Mouse (Mus musculus): Measurements from ENCODE around the gene Slc25a45.
"Not testable (repeated sequence)": the region's sequence is repeated elsewhere in the genome, so short reads cannot be mapped to it uniquely, and the experiment has no call there.

The Slc25a45 gene

DNA sequence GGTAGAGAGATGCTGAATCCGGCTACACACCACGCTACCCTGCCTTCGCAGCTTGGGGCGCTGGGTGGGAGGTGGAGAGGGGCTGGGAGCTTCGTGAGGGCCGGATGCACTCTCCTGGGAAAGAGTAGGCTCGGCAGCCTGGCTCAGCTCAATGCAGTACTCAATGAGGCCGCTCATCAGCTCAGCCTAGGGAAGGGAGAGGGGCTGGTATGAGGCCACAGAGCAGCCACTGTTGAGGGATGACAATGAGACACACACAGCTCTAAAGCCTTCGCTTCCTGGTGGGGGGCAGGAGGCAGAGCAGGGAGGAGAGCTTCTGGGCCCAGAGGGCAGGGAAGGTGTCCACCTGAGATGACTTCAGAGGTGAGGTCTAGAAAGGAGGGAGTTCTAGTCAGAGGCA, 21.0 kb upstream of the Slc25a45 start:
- no peak for DNase-seq (ENCODE audit: low spot score)

DNA sequence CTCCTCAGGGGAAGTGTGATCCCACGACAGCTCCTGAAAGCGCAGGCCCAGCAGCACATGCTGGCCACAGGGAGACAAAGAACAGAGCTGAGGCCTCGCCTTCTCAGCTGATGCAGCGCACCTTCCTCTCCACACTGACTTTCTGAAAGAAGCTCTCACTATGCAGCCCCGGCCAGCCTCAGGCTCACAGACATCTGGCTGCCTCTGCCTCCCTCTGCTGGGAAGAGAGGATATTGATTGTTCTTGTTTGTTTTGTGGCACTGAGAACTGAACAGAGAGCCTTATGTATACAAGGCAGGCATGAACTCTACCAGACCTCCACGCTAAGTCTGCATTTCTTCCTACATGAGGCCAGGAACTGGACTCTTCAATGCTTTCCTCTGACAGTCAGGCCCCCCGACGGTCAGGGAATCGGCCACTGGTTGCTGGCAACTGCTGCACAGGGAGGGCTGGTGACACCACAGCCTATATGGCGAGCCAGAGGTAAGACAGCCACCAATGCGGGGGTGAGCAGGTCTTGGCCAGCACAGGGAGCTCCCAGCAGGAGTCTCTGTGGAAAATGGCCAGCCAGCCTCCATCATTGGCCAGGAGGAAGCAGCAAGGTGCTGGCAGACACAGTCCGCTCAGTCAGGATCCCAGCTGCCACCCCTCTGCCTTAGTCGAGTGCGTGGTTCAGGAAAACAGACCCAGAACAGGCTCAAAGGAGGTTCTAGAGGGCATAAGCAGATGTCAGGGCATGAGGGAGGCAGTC, 15.1 kb upstream of the Slc25a45 start:
- no peak for DNase-seq (ENCODE audit: low spot score)

DNA sequence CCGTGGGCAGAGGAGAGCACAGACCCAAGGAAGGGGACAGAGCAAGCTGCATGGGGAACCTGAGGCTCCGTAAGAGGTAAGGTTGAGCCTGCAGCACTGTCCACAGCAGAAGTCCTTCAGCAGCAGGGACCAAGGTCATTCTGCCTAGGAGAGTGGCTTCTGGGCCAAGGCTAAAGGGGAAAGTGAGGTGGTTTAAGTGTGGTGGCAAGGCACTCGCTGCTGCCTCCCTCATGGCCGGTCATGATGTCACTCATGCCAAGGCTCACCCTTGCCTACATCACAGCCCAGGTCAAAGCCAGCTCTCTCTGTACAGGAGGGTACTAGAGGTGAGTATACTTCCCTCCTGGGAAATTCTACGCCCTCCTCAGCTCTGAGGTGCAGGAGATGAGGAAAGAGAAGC, 13.8 kb upstream of the Slc25a45 start:
- no peak for DNase-seq (ENCODE audit: low spot score)

DNA sequence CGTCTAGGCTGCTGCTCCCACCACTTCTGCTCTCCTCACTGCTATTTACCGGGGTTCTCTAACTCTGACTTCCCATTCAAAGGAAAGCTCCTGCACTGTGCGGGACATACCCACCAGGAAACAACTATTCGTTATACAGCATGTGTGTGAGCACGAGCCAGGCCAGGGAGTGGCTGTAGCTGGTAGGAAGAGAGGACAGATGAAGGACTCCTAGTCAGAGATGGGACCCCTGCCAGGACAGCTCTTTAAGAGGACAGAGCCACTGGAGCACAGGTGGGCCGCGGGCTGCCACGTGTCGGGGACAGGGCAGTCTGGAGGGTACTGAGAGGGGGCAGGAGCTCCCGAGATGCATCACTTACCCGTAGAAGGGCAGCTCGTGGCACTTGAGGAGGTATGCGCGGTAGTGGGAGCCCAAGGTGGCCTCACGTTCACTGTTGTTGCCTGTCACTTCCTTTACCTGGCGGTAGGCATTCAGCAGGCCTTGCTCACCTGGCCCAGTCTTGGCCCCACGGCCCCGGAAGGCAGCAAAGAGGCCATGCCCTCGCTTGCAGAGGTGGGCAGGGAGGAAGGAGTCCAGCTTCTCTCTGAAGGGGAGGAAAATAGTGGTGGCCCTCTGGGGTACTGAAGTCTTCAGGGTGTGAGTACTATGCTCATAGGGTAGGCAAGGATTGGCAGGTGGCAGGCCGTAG, 12.8 kb upstream of the Slc25a45 start:
- DNase-seq (ENCODE audit: low spot score) = no peak

GRCm38 (mm10) chr19:5868096-5868495, 9.5 kb upstream of the Slc25a45 start:
- peak; percentile 55 for DNase-seq (ENCODE audit: low spot score)

GRCm38 (mm10) chr19:5871273-5871672, 6.3 kb upstream of the Slc25a45 start:
- peak; percentile 81 for DNase-seq (ENCODE audit: low spot score)

GRCm38 (mm10) chr19:5871683-5872082, 5.9 kb upstream of the Slc25a45 start:
- peak; percentile 32 for DNase-seq (ENCODE audit: low spot score)

DNA sequence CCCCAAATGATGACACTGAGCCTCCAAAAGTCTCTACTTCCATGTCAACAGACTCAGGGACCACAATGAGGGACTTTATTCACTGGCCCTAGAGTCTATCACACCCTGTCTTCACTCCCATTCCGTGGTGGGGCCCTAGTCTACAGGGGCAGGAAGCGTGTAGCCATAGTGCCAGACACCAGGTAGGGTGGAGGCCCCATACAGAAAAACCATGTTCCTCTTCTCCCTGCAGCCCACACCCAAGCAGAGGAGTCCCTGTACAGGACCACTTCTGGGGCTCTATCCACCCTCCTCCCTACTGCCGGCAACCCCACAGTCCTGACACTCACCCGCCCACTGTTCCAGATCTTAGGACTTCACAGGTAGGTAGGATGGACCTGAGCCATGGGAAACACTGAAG, 5.1 kb upstream of the Slc25a45 start:
- DNase-seq (ENCODE audit: low spot score) = no peak

GRCm38 (mm10) chr19:5872931-5873556, 4.6 kb upstream of the Slc25a45 start:
- no peak for DNase-seq (ENCODE audit: low spot score)

DNA sequence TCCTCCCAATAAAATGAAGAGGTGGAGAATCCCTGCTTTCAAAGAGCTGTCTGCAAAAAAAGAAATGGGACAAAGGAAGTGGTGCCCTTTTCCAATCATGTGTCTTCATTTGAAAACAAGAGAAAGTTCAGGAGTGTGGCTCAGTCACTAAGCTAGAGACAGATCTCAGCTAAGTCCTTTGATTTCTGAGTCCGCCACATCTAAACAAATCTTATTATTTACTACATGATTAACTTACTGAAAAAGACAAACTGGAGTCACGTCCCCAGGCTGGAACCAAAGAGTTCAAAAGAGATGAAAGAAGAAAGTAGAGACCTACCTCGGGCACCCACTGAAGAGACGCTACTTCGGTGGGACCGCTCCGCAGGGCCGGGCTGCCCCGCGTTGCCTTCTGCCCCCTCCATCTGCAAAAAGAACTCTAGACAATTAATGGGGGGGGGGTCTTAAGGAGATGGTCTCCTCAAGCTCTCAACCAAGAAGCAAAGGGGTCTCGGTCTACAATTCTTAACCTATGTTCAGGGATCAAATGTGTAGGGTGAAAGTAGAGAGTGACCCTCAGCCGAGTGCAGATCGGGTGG, 3.1 kb upstream of the Slc25a45 start:
- no peak for DNase-seq (ENCODE audit: low spot score)

- peak; percentile 92 for DNase-seq (ENCODE audit: low spot score)
These were observed 2.6 kb upstream of the Slc25a45 start, which contains the start of gene Frmd8 for GRCm38 (mm10) chr19:5874969-5875480. TSS of gene Frmd8 (minus strand) at chr19:5875274.

DNA sequence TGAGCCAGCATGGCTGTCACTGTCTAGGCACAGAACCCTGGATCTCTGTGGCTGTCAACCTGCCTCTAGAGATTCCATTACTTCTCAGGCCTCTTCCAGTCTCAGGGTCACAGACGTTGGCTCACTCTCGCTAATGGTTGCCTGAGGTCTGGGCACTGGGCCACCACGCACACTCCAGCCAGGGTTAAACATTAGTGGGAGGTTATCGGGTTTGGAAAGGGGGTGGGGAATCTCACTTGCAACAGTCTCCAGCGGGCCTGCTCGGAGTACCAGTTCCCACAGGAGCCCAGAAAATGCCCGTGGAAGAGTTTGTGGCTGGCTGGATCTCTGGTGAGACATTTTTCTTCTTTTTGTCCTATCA, 734 bp downstream of the Slc25a45 start:
- DNase-seq (ENCODE audit: low spot score) = peak; percentile 34

DNA sequence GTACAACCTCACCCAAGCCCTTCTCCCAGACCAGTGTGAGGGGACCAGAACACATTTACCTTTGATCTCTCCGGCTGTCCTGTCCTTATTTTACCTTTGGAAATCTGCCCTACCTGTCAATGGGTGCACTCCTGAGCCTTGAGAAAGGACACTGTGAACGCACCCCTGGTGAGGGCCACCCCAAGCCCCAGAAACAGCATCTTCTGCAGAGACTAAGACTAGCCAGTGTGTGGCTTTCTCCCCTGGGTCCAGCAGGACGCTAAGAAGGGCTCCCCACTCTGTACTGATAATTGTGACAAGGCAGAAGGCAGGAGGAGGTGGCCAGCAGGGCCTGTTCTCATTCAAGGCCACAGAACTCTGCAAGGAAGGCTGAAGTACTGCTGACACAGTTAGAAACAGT, 1.3 kb downstream of the Slc25a45 start:
- DNase-seq (ENCODE audit: low spot score) = no peak

DNA sequence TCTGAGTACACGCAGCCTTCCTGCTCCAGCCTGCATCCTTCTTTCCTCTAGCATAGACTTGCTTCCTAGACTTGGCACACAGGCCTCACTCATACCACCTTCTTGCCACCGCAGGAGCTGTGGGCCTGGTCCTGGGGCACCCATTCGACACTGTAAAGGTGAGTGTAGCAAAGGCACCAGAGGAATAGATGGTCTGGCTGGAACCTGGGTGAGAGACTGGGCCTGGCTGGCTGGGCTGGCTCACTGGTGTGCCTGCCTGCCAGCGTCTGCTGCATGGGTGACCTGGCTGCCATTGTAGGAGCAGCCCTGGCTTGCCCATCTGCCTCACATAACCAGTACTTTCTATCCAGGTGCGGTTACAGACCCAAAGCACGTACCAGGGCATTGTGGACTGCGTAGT, 2.1 kb downstream of the Slc25a45 start:
- no peak for DNase-seq (ENCODE audit: low spot score)

DNA sequence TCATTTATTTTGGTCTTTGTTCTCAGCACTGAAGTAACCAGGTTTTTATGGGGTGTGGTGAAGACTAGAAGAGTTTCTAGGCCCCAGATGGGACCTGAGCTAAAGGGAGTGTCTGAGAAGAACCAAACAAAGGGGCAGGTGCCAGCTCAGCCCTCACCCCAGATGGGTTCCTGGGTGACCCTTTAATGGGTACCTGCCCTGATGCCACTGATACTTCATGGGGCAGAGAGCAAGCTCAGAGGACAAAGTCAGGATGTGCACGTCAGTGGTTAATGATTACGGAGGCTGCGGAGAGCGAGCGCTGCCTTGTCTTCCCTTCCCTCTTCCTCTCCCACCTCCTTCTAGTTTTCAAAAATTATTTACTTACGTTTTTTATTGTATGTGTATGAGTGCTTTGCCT, 3.5 kb downstream of the Slc25a45 start:
- no peak for DNase-seq (ENCODE audit: low spot score)

DNA sequence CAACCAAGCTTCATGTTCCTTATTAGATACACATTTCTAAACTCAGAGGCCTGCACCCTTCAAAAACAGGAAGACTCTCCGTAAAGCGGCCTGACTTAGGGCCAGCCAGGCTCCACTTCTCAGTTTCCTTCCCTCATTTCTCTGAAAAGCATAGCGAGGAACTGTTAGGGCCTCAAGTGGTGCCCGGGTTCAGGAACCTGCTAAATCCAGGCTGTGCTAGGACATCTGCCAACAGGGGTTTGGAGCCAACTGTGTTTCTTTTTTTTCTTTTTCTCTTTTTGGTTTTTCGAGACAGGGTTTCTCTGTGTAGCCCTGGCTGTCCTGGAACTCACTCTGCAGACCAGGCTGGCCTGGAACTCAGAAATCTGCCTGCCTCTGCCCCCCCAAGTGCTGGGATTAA, 4.5 kb downstream of the Slc25a45 start:
- not testable (repeated sequence) for DNase-seq (ENCODE audit: low spot score)

DNA sequence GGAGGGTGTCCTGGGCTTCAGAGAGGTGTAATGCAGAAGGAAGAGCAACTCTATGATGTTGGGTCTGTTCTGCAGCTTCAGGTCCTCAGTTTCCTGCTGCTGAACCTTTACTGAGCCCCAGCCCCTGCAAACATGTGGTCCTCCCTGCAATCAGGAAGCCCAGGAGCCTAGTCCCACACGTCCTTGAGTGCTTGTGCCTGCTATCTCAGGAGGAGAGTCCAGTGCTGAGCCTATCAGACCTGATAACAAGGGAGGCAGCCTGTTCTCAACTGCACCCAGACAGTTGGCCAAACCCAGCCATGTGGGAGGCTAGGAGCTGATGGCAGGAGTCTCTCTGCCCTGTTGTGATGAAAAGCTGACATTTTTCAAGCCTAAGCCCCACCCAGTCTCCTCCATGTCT, 6.3 kb downstream of the Slc25a45 start:
- DNase-seq (ENCODE audit: low spot score) = no peak

DNA sequence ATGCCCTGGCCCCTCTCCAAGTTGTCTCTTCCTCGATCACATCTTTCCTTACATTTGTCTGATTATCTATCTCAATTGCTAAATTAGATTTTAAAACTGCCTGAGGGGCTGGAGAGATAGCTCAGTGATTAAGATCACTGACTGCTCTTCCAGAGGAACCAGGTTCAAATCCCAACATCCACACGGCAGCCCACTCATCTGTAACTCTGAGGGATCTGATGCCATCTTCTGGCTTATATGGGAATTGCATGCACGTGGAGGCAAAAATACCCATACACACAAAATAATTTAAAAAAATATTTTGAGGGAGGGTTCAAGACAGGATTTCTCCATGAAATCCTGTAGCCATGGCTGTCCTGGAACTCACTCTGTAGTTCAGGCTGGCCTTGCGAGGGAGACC, 8.2 kb downstream of the Slc25a45 start:
- no peak for DNase-seq (ENCODE audit: low spot score)

DNA sequence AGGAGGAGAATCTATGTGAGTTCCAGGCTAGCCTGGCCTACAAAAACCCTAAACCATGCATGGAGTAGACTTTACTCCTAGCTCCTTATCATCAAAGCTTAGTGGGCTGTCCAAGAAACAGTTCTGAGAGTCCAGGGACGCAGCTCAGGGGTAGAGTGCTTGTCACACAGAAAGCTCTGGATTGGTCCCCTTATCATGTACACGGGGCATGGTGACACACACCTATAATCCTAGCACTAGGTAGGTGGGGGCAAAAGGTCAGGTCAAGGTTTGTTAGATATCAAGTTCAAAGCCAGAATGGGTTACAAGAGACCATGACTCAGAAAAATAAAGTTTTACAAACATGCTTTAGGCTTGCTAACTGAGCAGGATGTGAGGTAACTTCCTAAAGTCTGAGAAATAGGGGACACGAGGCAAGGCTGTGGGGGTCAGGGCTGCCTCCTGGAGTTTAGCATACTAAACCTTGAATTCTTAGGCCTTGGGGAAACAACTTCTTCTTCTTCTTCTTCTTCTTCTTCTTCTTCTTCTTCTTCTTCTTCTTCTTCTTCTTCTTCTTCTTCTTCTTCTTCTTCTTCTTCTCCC, 9.7 kb downstream of the Slc25a45 start:
- no peak for DNase-seq (ENCODE audit: low spot score)

- no peak for DNase-seq (ENCODE audit: low spot score)
These were observed 11.6 kb downstream of the Slc25a45 start for GRCm38 (mm10) chr19:5889211-5889610.

DNA sequence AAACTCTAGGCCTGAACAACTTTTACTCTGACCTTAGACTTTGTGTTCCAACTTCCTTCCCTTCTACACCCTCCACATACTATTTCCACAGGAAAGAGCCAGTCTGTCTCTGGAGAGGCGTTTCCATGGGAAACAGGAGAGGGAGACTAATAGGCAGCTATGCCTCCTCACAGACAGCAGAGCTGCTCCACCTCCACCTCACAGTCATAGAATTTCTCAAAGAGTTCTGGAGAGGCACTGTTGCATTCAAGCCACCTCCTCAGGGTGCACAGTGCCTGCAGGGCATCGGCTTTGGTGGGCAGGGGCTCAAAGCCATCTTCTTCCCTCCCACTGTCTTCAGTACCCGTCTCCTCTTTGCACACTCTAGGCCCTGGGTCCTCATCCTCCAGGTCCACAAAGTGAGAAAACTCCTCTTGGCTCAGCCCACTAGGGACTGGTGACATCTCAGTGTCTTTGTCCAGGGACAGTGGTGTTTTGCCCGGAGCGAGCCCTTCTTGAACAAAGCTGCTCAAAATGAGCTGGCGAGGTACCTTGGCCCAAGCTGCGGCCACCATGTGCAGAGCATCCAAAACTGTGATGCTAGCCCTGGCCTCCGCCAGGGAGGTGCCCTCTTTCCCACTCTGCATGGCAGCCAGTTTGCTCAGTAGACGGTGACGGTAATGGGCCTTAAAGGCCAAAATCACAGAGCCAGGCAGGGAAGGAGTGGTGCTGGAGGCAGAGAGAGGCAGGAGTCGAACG, 14.1 kb downstream of the Slc25a45 start:
- no peak for DNase-seq (ENCODE audit: low spot score)

DNA sequence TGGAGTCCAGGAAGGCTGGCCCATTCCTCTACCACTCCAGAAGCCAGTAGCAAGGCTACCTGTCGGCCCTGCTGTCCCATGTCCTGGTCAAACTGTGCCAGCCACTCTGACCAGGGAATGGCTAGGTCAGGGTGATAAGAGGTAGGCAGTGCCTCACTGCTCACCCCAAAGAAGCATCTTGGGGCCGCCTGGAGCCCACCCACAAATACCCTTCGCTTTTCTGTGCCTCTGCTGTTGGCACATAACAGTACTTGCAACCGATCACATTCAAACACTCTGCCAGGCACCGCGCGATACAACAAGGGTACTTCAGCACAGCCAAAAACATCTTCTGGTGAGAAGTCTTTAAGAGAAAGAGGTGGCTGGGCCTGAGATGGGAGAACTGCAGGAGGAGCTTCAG, 14.7 kb downstream of the Slc25a45 start:
- no peak for DNase-seq (ENCODE audit: low spot score)

Measured in yolk sac, embryonic 10.5 days (tissue).